Mouse (Mus musculus) cerebellum, postnatal 14 days (tissue): ENCODE data around the gene Nfic.

ENCODE experiments used
- DNase-seq, 2 experiments: peaks; one replicate each; pipeline ENCODE4 v3.0.0; 2021; ENCODE audit warnings: mixed read lengths in 2 of 2

The Nfic gene

DNA sequence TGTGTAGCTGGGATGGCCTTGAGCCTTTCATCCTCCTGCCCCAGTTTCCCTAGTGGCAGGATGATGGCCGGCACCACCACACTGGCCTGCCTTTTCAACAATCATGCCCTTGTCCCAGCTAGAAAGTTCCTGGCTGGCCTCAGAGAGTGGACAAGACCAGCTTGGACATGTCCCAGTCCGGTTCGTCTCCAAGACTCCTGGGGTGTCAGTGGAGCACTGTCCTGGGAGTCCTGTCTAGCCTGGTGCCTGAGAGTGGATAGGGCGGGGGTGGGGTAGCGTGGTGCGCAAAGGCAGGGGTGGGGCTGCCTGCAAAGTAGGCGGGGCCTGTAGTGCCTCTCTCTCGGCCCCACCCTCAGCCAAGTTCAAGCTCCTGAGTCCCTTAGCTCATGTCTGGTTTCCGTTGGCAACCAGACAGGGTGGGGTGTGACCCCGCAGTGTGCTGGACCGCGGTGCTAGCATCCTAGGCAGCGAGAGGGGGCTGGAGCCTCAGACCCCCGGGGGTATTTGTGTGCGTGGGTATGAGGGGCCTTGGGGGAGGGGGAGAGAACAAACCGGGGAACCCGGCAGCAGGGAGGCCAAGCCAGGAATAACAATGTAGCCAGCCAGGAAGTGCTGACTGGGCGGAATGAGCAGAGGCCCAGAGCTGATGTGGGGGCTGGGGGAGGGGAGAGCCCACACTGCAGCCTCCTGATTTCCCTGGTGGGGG, 53.8 kb downstream of the Nfic start:
- peak; percentile 69 to 70 for DNase-seq

DNA sequence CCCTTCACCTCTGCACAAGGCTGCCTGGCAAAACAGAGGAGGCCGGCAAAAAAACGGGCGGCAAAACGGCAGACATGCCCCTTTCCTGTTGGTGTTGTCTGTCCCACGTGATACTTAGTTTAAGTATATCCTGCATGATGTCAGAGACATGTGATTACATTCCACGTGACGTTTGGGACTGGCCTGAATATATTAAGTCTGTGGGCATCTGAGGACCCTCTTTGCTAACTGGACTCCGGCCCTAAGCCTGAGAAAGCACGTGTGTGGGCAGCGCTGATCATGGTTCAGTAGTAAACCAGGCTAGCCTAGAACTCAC, 54.3 kb downstream of the Nfic start:
- DNase-seq, result no peak

- peak; percentile 88 to 93 for DNase-seq
These were observed 54.8 kb downstream of the Nfic start for GRCm38 (mm10) chr10:81400371-81401204.

- DNase-seq, result no peak
These were observed 55.6 kb downstream of the Nfic start for GRCm38 (mm10) chr10:81399798-81400308.

DNA sequence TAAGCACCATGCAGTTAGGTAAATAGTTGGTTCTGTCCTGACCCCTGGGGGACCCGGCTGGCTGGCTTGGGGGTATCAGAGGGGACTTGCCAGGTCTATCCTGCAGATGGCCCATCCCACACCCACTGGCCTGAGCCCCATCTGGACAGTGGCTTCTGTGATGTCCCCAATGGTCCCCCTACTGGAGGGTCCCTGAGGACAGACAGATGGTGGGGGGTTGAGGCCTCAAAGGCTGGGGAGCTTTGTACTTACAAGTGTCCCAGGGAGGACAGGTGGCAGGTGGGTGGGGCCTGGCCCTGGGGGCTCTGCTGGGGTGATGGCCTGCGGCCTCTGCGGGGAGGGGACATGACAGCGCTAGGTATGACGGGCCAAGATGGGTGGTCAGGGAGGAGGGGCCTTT, 56.1 kb downstream of the Nfic start:
- no peak for DNase-seq

GRCm38 (mm10) chr10:81396749-81397148, 58.7 kb downstream of the Nfic start:
- peak in 1 of 2 experiments; percentile 33 for DNase-seq

DNA sequence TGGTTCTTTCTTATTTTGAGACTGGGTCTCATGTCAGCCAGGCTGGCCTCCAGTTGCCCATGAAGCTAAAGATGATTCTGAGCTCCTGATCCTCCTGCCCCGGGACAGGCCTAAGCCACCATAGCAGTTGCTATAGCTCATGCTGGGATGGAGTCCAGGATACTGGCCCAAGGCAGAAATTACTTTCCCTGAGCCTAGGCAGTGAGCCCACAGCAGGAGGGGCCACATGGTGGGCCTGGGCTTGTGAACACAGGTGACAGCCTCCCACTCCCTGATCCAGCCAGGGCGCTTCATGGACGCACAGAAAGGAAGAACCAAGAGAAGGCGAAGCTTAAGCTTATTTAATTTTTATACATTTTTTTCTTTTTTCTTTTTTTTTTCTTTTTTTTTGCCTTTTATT, 59.6 kb downstream of the Nfic start:
- DNase-seq, result peak; percentile 42 to 48

DNA sequence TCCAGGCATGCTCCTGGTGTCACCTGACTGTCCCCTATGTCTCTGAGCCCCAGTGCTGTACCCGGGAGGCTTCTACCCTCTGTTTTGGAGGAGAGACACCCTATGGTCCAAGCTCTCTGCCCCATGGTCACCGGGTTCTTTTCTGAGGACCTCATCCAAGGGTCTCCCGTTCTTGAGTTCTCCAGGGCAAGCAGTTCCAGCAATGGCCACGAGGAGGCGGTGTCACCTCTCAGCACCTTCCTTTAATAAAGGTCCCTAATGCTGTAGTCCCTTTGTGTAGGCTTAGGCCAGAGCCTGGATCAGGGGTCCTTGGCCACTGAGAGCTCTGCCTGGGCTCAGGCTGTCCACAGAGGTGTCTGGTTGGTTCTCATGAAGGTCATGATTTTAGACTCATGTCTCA, 60.3 kb downstream of the Nfic start:
- peak; percentile 86 to 94 for DNase-seq

DNA sequence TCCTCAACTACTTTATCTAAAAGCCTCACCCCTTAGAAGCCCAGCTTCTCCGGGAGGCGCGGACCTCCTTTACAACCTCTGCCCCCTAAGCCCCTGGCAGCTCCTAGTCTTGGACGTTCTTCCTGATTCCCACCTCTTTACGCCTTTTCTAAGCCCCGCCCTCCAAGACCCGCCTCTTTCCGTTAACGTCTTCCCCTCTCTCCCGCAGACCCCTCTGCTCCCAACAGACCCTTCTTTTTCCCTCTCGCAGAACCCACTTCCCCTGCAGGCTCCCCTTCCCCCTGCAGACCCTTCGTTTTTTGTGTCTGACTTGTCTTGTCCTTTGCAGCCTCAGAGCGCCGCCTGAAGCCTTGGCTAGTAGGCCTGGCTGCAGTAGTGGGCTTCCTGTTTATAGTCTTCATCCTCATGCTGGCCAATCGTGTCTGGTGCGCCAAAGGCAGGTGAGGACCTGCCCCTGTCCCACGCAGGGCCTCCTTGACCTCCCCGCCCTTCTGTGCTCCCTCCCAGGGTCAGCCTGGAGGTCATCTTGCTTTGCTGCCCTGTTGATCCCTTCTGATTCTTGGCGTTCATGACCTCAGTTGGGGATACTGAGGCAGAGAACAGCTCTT, 61.9 kb downstream of the Nfic start:
- DNase-seq, result no peak

- no peak for DNase-seq
These were observed 62.7 kb downstream of the Nfic start, which contains the start of gene Smim24 for GRCm38 (mm10) chr10:81392781-81393185. Smim24 (plus strand) TSS chr10:81393051.

DNA sequence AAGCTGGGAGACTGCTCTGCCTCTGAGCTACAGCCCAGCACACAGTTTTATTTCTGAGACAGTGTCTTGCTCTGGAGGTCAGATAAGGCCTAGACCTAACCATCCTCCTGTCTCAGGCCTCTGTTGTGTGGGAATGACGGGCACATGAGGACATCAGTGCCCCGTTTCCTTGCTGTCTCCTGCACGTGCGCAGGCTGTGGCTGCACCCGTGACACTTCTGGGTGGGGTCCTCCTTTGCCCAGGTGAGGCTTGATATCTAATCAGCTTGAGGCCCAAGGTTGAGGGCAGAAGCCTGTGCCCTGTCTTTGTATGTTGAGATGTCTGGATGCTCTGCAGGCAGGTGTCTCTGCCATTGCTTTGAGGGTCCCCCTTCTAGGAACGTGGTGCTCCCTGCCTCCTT, 63.2 kb downstream of the Nfic start:
- DNase-seq, result no peak

DNA sequence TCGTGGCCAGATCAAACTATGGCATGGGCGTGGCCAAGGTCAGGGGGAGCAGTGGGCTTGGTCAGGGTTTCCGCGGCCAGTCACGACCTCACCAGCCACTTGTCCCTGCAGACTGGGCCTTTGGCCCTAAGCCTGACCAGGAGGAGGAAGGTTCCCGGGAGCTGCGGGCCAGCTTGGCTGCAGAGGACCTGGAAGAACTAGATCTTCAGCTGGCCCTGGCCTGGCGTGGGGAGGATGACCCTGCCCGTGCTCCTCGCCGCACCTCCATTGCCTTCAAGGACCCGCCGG, 64.8 kb downstream of the Nfic start:
- DNase-seq, result peak in 1 of 2 experiments; percentile 22

DNA sequence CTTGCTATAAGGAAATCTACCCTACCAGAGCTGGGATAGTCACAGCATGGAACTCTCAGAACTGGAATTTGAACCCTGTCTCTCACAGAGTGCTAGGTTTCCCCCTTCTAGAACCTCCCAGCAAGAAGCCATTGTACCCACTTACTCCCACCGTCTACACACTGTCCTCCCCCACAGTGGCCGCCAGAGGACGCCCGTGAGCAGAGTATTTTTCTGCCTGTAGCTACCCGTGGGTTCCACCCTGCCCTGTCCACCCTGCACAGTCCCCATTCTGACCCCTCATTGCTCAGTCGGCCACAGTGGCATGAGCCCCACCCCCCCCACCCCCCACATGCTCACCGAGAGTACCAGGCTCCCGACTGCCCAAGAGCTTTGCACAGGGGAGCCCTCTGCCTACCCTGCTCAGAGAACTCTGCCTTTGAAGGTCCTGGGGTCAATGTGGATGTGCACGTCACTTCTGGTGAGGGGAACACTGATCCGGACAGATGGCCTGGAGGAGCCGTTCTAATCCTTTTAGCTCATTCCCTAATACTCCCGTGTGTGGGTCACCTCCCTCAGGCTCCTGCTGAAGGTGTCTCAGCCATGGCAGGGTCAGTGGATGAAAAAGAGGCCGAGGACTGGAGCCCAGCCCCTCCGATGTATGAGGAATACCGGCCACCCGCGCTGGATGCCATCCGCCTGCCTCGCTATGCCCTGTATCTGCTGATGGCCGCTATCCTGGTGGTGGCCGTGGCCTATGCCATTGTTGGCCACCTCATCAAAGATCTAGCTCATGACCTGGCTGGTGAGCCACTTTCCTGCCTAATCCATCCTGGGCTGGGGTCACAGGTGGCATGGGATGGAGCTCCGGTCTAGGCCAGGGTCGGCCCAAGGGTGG, 65.4 kb downstream of the Nfic start:
- peak; percentile 88 to 89 for DNase-seq

DNA sequence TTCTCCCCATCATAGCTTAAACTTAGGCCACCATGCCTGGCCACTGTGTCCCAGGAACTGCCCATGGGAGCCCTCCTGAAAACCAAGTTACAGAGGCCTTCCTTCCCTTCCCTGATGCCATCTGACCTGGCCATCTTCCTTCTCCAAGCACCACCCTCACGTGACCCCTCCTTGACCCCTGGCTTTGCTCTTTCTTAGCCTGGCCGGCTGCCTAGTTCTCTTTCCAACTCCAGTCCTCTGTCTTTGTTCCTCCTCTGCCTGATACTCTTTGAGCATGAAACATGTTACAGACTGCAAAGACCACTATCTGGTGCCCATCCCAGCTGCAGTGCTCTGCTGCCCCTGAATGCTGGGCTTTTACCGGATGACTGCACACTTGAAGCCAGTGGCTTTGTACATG, 66.1 kb downstream of the Nfic start:
- DNase-seq, result peak; percentile 28 to 59

DNA sequence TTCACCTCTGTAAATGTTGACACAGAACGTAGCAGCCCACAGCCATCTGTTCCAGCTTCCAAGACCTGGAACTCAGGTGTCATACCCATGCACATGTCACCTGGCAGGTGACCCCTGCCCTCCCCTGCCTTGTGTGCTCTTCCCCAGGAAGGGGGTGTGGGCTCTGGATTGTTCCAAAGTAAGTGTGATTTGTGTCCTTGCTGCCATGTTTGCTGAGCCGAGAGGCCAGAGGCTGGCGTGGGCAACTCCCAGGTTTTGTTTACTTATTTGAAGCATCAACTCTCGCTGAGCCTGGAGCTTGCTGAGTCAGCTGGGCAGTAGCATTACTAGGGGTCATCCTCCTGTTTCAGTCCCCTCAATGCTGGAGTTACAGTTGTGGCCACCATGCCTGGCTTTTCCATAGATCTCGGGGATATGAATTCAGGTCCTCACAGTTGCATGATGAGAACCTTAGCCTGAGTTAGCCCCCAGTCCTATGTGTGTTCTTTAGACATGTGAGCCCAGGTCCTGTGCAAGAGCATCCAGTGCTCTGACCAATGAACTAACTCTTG, 66.9 kb downstream of the Nfic start, which contains the start of gene Gm48552:
Gene Gm48552 (plus strand): TSS at position 501 of the 551 bp plus-strand sequence.
- DNase-seq, result no peak

GRCm38 (mm10) chr10:81387716-81388115, 67.7 kb downstream of the Nfic start:
- peak in 1 of 2 experiments; percentile 70 for DNase-seq

- peak in 1 of 2 experiments; percentile 53 for DNase-seq
These were observed 69.7 kb downstream of the Nfic start for GRCm38 (mm10) chr10:81385603-81386306.

DNA sequence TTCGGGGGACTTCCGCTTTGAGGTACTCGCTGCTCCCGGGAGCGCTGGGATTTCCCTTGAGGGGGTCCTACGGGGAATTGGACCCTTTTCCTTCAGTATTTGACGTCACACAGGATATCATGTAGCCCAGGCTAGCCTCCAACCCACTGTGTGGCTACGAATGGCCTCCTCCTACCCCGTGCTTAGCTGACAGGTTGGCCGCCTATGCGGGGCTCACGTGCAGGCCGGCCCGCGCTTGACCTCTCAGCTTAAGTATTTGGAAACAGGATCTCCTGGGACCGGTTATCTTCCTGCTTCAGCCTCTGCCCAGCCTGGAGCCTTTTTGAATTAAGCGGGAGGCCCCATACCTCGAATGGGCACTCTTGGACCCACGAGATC, 70.8 kb downstream of the Nfic start:
- DNase-seq, result no peak

GRCm38 (mm10) chr10:81383802-81384604, 71.4 kb downstream of the Nfic start, which contains the start of the genes Dohh and Gm48551:
Dohh (plus strand) TSS chr10:81384428.
Gm48551 (plus strand) TSS chr10:81384466.
- DNase-seq, result peak; percentile 100

- DNase-seq, result peak in 1 of 2 experiments; percentile 56
These were observed 73.4 kb downstream of the Nfic start for GRCm38 (mm10) chr10:81382039-81382438.
